Mouse (Mus musculus) heart, embryonic 11.5 days (tissue): Measurements from ENCODE around the gene Cdk14. TPM values are rescaled to one million over a fixed set of nuclear protein-coding genes. Genes with fewer than 3 reads are reported as not detected.

Experiments used
- ATAC-seq: fragments of 200-750 bp; cut with Nextera tagmentation; replicated peaks from 2 replicates; pipeline ENCODE4 v1.8.0; 2017; ENCODE audit warnings: moderate library complexity; ENCODE audit not compliant: insufficient number of reproducible peaks, low FRiP score, low TSS enrichment
- H3K27ac ChIP-seq: fragments of 300-500 bp; sonication (generic); 2 replicates; pipeline ENCODE4 v1.5.1; 2014; ENCODE audit warnings: mild to moderate bottlenecking, low read depth, low read length
- H3K27me3 ChIP-seq: fragments of 300-500 bp; sonication (generic); 2 replicates; pipeline ENCODE4 v1.6.1; 2014; ENCODE audit warnings: mild to moderate bottlenecking, low read length, mixed read lengths; ENCODE audit not compliant: control insufficient read depth, insufficient read depth
- H3K36me3 ChIP-seq: fragments of 300-500 bp; sonication (generic); 2 replicates; pipeline ENCODE4 v1.6.1; 2014; ENCODE audit warnings: mild to moderate bottlenecking, low read length, moderate library complexity, mixed read lengths; ENCODE audit not compliant: control insufficient read depth, insufficient read depth
- H3K4me1 ChIP-seq: fragments of 300-500 bp; sonication (generic); 2 replicates; pipeline ENCODE4 v1.6.1; 2014; ENCODE audit warnings: low read length; ENCODE audit not compliant: control insufficient read depth, insufficient read depth
- H3K4me2 ChIP-seq: fragments of 300-500 bp; sonication (generic); 2 replicates; pipeline ENCODE4 v1.6.1; 2014; ENCODE audit warnings: mild to moderate bottlenecking, moderate library complexity
- H3K4me3 ChIP-seq: fragments of 300-500 bp; sonication (generic); 2 replicates; pipeline ENCODE4 v1.5.1; 2014; ENCODE audit warnings: low read depth, low read length
- H3K9ac ChIP-seq: fragments of 300-500 bp; sonication (generic); 2 replicates; pipeline ENCODE4 v1.6.1; 2014; ENCODE audit warnings: mild to moderate bottlenecking, low read depth, low read length, moderate library complexity
- H3K9me3 ChIP-seq: fragments of 300-500 bp; sonication (generic); replicated peaks from 2 replicates; pipeline ENCODE4 v1.6.1; 2016; ENCODE audit warnings: low read length; ENCODE audit not compliant: control insufficient read depth
- WGBS: fragments of 180-500 bp; shearing (Covaris S2); extraction: QIAGEN DNeasy Blood & Tissue Kit; methylation state at CpG from one replicate; pipeline ENCODE4 v1.1.7; 2014; ENCODE audit not compliant: insufficient replicate concordance; 5-methylcytosine and 5-hydroxymethylcytosine counted together
- polyA plus RNA-seq: library from polyadenylated mRNA; unstranded; fragments of >200 nt; fragmentation: Nextera tagmentation; extraction: Ambion mirVana; gene quantifications from 2 replicates; pipeline ENCODE4 v1.2.1, GENCODE M21; 2014

Gene Cdk14
- polyA plus RNA-seq, 1 experiment from 2014 or later = 20.1 TPM

DNA sequence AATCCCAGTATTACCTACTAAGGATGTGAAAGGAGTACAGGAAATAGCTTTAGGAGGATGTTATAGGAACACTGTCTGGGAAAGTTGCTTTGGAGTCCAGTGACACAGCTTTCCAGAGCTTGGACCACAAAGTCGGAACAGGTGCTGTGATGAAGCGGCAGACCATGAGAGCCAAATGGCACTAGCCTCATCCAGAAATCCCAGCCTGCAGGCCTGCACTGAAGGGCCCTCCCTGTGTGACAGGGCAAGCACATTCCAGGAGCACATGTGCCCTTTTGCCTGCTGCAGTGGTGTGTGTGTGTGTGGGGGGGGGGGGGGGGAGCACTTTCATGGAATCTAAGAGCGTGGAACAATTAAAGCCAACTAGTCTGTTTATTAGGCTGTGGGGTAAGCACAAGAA, 47.8 kb downstream of the Cdk14 start:
- Histone ChIP-seq H3K27ac (no peak overlapping the region), H3K4me3 (no peak overlapping the region), H3K9me3 (no peaks in the 10 kb centered on the region), H3K4me2 (no peak overlapping the region), H3K9ac (no peak overlapping the region), H3K4me1 (peaks cover 4% of the 10 kb centered on the region; the same call in 1 of the 2 replicates), H3K36me3 (no peaks in the 10 kb centered on the region), H3K27me3 (no peaks in the 10 kb centered on the region)
- 74% methylated on average over 3 of the region's 3 CpGs for WGBS
- no peak for ATAC-seq

- Histone ChIP-seq H3K9ac (no peak overlapping the region), H3K27ac (no peak overlapping the region), H3K4me3 (no peak overlapping the region), H3K4me2 (no peak overlapping the region), H3K4me1 (peaks cover 9% of the 10 kb centered on the region), H3K27me3 (no peaks in the 10 kb centered on the region), H3K9me3 (no peaks in the 10 kb centered on the region), H3K36me3 (peaks cover 4% of the 10 kb centered on the region; the same call in 1 of the 2 replicates)
- ATAC-seq = no peak
- 63% methylated on average over 4 of the region's 4 CpGs for WGBS
Measured at GRCm38 (mm10) chr5:5370322-5371082, 49.6 kb downstream of the Cdk14 start.

DNA sequence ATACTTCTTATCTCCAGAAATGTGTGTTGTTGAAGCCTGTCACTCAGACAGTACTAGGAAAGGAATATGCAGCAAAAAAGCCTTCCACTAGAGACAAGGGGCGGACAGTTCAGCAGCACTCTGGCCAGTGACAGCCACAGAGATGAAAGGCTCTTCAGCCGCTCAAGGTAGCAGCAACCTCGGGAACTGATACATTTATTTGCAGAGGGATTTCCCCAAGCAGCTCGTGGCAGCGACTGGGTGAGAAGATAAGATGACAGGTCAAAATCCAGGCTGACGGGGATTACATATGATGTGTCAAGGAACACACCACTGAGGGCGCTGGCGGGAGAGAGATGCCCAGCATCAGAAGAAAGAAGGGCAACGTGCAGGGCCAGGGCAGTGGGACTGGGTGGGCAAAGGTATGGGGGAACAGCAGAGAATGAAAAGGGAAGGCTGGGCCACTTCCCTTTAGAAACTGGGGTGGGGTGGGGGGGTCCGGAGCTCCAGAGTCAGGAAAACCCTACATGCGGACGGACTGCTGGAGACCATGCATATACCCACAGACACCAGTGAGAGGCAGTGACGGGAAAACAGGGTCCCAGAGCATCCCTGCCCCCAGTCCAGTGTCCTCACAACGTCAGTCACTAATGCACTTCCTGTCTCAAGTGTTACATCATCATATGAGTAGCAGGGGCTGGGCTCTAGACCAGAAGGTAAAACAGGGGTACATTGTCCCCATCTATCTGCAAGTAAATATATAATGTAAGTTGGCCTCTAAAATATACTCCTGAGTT, 51.5 kb downstream of the Cdk14 start:
- no peak overlapping the region for H3K9ac ChIP-seq
- no peak overlapping the region for H3K4me2 ChIP-seq
- H3K36me3 ChIP-seq = peaks cover 4% of the 10 kb centered on the region; the same call in 1 of the 2 replicates
- H3K9me3 ChIP-seq = no peaks in the 10 kb centered on the region
- no peak overlapping the region for H3K4me3 ChIP-seq
- no peak overlapping the region for H3K27ac ChIP-seq
- H3K4me1 ChIP-seq = peaks cover 9% of the 10 kb centered on the region
- no peaks in the 10 kb centered on the region for H3K27me3 ChIP-seq
- no peak for ATAC-seq
- 32% methylated on average over 14 of the region's 14 CpGs for WGBS

GRCm38 (mm10) chr5:5367550-5367949, 52.6 kb downstream of the Cdk14 start:
- H3K4me1 ChIP-seq = peaks cover 9% of the 10 kb centered on the region
- H3K4me2 ChIP-seq = no peak overlapping the region
- no peaks in the 10 kb centered on the region for H3K9me3 ChIP-seq
- H3K36me3 ChIP-seq = peaks cover 4% of the 10 kb centered on the region; the same call in 1 of the 2 replicates
- H3K27ac ChIP-seq = no peak overlapping the region
- no peak overlapping the region for H3K9ac ChIP-seq
- H3K4me3 ChIP-seq = no peak overlapping the region
- H3K27me3 ChIP-seq = no peaks in the 10 kb centered on the region
- WGBS = 77% methylated on average over 8 of the region's 8 CpGs
- no peak for ATAC-seq

- WGBS = 81% methylated on average over 14 of the region's 14 CpGs
- Histone ChIP-seq H3K4me1 (peaks cover 9% of the 10 kb centered on the region), H3K27me3 (no peaks in the 10 kb centered on the region), H3K36me3 (peaks cover 4% of the 10 kb centered on the region; the same call in 1 of the 2 replicates), H3K4me3 (no peak overlapping the region), H3K4me2 (no peak overlapping the region), H3K27ac (no peak overlapping the region), H3K9ac (no peak overlapping the region), H3K9me3 (peaks cover 3% of the 10 kb centered on the region; the same call in 1 of the 2 replicates)
- no peak for ATAC-seq
Measured at GRCm38 (mm10) chr5:5365285-5366076, 54.6 kb downstream of the Cdk14 start.

DNA sequence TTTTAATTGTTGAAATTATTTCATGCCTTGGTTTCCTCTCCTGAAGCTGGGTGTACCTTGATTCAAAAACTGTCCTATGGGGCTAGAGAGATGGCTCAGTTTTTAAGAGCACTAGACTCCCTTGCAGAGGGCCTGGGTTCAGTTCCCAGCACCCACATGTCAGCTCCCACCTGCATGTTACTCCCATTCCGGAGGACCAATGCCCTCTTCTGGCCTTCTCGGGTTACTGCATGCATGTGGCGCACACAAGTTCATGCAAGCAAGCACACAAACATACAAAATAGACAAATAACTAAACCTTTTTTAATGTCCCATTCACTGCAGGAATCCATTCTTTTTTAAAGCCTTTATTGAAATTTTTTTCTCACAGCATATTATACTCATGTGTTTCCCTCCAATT, 58.4 kb downstream of the Cdk14 start:
- peaks cover 3% of the 10 kb centered on the region; the same call in 1 of the 2 replicates for H3K9me3 ChIP-seq
- H3K4me2 ChIP-seq = no peak overlapping the region
- peaks cover 8% of the 10 kb centered on the region for H3K4me1 ChIP-seq
- no peak for ATAC-seq
- H3K36me3 ChIP-seq = peaks cover 4% of the 10 kb centered on the region; the same call in 1 of the 2 replicates
- no peak overlapping the region for H3K27ac ChIP-seq
- H3K27me3 ChIP-seq = no peaks in the 10 kb centered on the region
- no peak overlapping the region for H3K4me3 ChIP-seq
- 92% methylated on average over 3 of the region's 3 CpGs for WGBS
- no peak overlapping the region for H3K9ac ChIP-seq

DNA sequence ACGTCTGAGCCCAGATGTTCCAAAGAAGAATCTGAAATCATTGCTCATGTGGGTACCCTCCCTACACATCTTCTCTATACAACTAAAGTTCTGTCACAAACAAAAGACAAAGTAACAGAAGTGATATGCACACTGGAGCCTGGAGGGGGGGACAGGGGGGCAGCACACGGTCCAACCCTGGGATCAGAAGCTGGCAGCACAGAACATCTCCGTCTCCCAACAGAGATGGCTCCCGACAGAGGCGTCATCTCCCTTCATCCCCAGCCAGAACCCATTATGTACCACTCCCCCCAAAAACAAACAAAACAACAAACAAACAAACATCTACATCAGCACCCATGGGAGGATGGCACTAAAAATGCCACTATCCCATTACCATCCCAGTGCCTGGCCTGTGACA, 59.8 kb downstream of the Cdk14 start:
- Histone ChIP-seq H3K27ac (no peak overlapping the region), H3K9me3 (peaks cover 3% of the 10 kb centered on the region; the same call in 1 of the 2 replicates), H3K4me2 (no peak overlapping the region), H3K4me1 (peaks cover 7% of the 10 kb centered on the region), H3K27me3 (no peaks in the 10 kb centered on the region), H3K9ac (no peak overlapping the region), H3K4me3 (no peak overlapping the region), H3K36me3 (no peaks in the 10 kb centered on the region)
- 87% methylated on average over 5 of the region's 5 CpGs for WGBS
- ATAC-seq = no peak

DNA sequence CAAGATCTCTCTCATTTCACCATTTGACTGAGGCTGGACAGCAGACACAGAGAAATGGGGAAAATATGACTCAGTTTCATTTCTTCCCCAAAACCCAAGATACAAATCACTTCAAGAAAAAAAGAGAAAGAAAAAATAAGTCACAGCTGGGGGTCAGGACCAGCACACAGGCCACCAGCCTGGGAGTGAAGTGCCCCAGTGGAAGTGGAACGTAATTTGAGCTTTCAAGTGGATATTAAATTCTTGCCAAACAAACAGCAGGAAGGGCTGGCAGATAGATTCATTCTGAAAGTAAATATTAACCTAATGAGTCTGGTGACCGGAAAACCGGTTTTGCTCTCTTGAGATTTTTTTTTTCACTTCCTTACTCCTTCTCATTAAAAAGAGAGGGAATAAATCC, 60.2 kb downstream of the Cdk14 start:
- Histone ChIP-seq H3K27ac (no peak overlapping the region), H3K4me3 (no peak overlapping the region), H3K27me3 (no peaks in the 10 kb centered on the region), H3K36me3 (no peaks in the 10 kb centered on the region), H3K4me2 (no peak overlapping the region), H3K4me1 (peaks cover 10% of the 10 kb centered on the region), H3K9ac (no peak overlapping the region), H3K9me3 (peaks cover 3% of the 10 kb centered on the region; the same call in 1 of the 2 replicates)
- ATAC-seq = no peak
- WGBS = 83% methylated on average over 3 of the region's 3 CpGs
